Mouse (Mus musculus) olfactory bulb, adult 2 months (tissue): Measurements from ENCODE around the gene Lrsam1. TPM values are rescaled to one million over a fixed set of nuclear protein-coding genes. Genes with fewer than 3 reads are reported as not detected.

ENCODE experiments used
- H3K27ac ChIP-seq: fragments of 200-500 bp; 2 replicates; pipeline ENCODE4 v1.5.1; 2012; ENCODE audit warnings: low read depth, low read length; ENCODE audit not compliant: insufficient read depth
- H3K4me1 ChIP-seq: fragments of 200-500 bp; 2 replicates; pipeline ENCODE4 v1.6.1; 2012; ENCODE audit warnings: low read length; ENCODE audit not compliant: control insufficient read depth, insufficient read depth
- H3K4me3 ChIP-seq: fragments of 200-500 bp; 2 replicates; pipeline ENCODE4 v1.5.1; 2012; ENCODE audit warnings: mild to moderate bottlenecking, low read depth, low read length, moderate library complexity; ENCODE audit not compliant: insufficient read depth
- CTCF ChIP-seq: fragments of 200-500 bp; IDR thresholded peaks from 2 replicates; pipeline ENCODE4 v1.5.1; 2012; ENCODE audit warnings: low read depth, mild to moderate bottlenecking, low read length, moderate library complexity; ENCODE audit not compliant: insufficient read depth
- POLR2A ChIP-seq: fragments of 200-500 bp; IDR thresholded peaks from 2 replicates; pipeline ENCODE4 v1.6.1; 2012; ENCODE audit warnings: mild to moderate bottlenecking, low read depth, low read length, moderate library complexity; ENCODE audit not compliant: insufficient read depth
- WGBS: fragments of 180-500 bp; shearing (Covaris S2); methylation state at CpG from one replicate; pipeline ENCODE4 v1.1.7; 2018; 5-methylcytosine and 5-hydroxymethylcytosine counted together
- polyA plus RNA-seq: library from polyadenylated mRNA; stranded (reverse); fragments of >200 nt; gene quantifications from 2 replicates; pipeline ENCODE4 v1.2.4, GENCODE M21; 2012; ENCODE audit warnings: low replicate concordance; ENCODE audit not compliant: missing spikeins, insufficient read depth, insufficient read length

Lrsam1 gene
- polyA plus RNA-seq, 1 experiment: not detected

DNA sequence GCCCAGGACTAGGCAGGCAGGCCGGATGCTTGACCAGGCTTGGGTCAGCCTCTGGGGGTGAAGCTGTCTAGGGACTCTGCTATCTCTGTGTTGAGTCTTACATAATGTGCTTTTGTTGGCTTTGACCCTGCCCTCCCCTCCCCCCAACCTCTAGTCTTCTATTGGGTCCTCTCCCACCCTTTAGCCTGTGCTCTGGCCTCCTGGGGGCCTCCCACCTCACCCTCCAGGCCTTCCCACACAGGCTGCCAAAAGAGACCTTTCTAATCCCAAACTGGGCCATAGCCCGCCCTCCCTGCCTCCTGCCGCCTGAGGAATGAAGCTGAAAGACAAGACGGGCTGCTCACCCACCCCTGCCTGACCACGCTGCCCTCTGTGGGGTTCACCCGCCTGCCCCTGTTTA lies 80.4 kb downstream of the Lrsam1 start:
- no peak overlapping the region for H3K4me3 ChIP-seq
- H3K27ac ChIP-seq: peak overlapping the region; percentile 58
- peaks cover 70% of the 10 kb centered on the region for H3K4me1 ChIP-seq
- TF ChIP-seq POLR2A: no peak
- no peak for TF ChIP-seq CTCF
- WGBS: 53% methylated on average over 6 of the region's 6 CpGs

DNA sequence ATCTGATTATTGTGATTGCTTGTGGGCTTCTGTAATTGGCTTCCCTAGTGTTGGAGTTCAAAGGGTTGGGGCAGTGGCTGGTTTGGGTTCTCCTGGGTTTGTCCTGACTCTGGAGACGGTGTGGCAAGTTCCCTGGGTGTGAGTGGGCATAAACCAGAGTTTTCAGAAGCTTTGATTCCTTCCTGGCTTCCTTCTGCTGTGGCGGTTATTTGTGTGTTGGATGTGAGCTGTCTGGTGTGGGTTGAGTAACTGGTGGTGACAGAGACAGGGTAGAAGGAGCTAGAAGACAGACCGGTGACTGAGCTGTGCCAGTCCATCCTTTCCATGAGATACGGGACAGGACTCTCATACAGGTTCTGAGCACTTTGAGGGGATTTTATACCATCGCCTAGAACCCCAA lies 81.8 kb downstream of the Lrsam1 start:
- no peak overlapping the region for H3K4me3 ChIP-seq
- no peak for TF ChIP-seq POLR2A
- no peak for TF ChIP-seq CTCF
- WGBS: 70% methylated on average over 5 of the region's 5 CpGs
- peaks cover 68% of the 10 kb centered on the region for H3K4me1 ChIP-seq
- H3K27ac ChIP-seq: no peak overlapping the region

- WGBS: 60% methylated on average over 3 of the region's 3 CpGs
- Histone ChIP-seq H3K27ac (no peak overlapping the region), H3K4me3 (peak overlapping the region; percentile 76; the same call in 1 of the 2 replicates), H3K4me1 (peaks cover 67% of the 10 kb centered on the region)
- TF ChIP-seq POLR2A (no peak), CTCF (no peak)
Measured at GRCm38 (mm10) chr2:32878396-32878795, 83.0 kb downstream of the Lrsam1 start.

DNA sequence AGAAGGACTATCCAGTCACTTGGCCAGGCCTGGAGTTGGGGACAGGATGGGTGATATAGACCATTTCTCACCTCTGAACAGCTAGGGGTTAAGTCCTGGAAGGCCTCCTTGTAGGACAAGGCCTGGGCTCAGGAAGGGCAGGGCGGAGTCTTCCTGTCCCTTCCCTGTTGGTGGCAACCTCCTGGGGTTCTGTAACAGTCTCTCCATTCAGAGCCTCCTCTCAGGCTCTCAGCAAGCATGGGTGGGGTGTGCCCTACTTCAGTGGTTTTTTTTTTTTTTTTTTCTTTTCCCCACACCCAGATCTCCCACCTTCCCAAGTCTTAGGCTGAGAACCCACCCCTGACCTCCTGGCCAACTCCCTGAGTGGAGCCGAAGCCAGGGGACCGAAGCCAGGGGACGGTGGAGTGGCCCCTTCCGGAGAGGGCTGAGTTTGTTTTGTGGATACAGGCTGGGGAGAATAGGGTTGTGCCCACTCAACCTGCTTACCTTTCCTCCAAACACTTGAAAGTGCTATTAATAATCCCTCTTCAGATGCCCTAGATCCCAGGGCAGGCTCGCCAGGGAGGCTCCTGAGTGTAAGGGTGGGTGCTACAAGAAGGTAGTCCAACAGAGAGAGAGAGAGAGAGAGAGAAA lies 83.5 kb downstream of the Lrsam1 start:
- WGBS: 68% methylated on average over 6 of the region's 6 CpGs
- Histone ChIP-seq H3K27ac (peak overlapping the region; percentile 37; the same call in 1 of the 2 replicates), H3K4me3 (peak overlapping the region; percentile 76), H3K4me1 (peaks cover 64% of the 10 kb centered on the region)
- TF ChIP-seq CTCF (no peak), POLR2A (no peak)

DNA sequence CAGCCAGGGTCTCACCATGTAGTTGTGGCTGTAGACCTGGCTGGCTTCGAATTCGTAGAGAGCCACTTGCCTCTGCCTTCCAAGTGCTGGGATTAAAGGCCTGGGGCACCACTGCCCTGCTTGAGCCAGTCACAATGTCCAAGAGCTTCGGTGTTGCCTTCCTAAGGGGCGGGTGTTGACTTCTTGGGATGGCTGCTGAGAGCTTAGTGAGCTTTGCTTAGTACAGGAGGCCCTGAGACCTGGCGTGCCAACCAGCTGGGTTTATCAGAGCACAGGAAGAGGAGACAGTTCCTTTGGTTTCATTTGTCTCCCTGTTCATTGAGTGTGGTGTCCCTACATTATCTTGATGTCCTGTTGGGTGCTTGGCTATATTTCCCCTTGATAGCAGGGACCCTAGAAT lies 84.1 kb downstream of the Lrsam1 start:
- peak overlapping the region; percentile 76 for H3K4me3 ChIP-seq
- TF ChIP-seq CTCF (no peak), POLR2A (no peak)
- peak overlapping the region; percentile 37 for H3K27ac ChIP-seq
- peaks cover 59% of the 10 kb centered on the region for H3K4me1 ChIP-seq
- WGBS: 37% methylated on average over 5 of the region's 5 CpGs

DNA sequence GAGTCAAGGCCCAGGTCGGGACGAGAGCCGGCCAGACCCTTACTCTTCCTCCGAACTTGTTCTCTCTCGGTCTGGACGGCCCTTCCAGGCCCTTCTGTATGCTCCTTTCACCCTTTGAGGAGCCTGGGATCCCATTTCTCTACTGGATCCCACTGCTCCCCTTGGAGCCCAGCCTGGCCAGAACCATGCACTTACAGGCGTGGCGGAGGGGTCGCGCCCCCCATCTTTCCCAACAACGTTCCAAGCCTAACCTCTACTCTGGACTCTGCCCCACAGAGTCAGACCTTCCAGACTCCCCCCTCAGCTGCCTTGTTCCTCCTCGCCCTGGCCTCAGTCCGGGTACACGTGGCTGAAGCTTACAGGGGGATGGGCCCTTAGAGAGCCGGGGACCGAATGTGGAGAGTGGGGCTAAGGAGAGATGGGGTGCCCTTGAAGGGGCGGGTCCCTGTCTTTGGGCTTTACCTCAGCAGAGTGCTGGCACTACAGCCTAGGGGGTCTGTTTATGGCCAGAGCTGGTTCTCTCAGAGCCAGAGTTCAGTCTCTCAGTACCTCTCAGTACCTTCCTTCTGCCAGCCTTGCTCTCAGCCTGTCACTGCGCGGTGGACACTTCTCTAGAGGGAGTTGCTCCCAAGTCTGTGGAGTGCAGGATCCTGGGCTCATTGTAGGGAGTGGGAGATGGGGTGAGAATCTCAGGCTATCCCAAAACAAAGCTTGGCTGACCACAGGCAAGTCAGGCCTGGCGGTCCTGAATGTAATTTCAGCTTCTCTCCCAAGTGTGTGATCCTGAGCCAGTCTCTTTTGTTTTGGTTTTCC lies 84.7 kb downstream of the Lrsam1 start:
- peaks cover 56% of the 10 kb centered on the region for H3K4me1 ChIP-seq
- peak overlapping the region; percentile 76 for H3K4me3 ChIP-seq
- 4% methylated on average over 20 of the region's 20 CpGs for WGBS
- no peak for TF ChIP-seq POLR2A
- no peak for TF ChIP-seq CTCF
- peak overlapping the region; percentile 37 for H3K27ac ChIP-seq

- Histone ChIP-seq H3K27ac (peak within 1 kb of the TSS; percentile 78), H3K4me1 (peaks cover 48% of the 10 kb centered on the region), H3K4me3 (peak within 1 kb of the TSS; percentile 76)
- under 1% methylated on average over 67 of the region's 68 CpGs for WGBS
- TF ChIP-seq POLR2A (peak; percentile 48; the same call in 1 of the 2 replicates), CTCF (no peak)
Measured at GRCm38 (mm10) chr2:32875675-32876489, 85.5 kb downstream of the Lrsam1 start, which contains the start of gene Fam129b. Gene Fam129b, plus strand, starts transcription at chr2:32876114.

Other genes with a start within 250 kb of the Lrsam1 start
- 509 TPM in 1 of 2 replicates, not detected in the other for gene Cdk9, start 248.5 kb downstream of the Lrsam1 start, polyA plus RNA-seq
- not detected in 2 replicates for gene Sh2d3c, start 240.6 kb downstream of the Lrsam1 start, polyA plus RNA-seq
- gene 6330409D20Rik, start 220.6 kb downstream of the Lrsam1 start, polyA plus RNA-seq: not detected in 2 replicates
- not detected in 2 replicates for gene Tor2a, start 204.4 kb downstream of the Lrsam1 start, polyA plus RNA-seq
- not detected in 2 replicates for gene Ttc16, start 186.0 kb downstream of the Lrsam1 start, polyA plus RNA-seq
- not detected in 2 replicates for gene Ptrh1, start 185.8 kb downstream of the Lrsam1 start, polyA plus RNA-seq
- not detected in 2 replicates for gene Cfap157, start 177.2 kb downstream of the Lrsam1 start, polyA plus RNA-seq
- gene Stxbp1, start 114.4 kb downstream of the Lrsam1 start, polyA plus RNA-seq: 182 and 623 TPM in 2 replicates
- gene Fam129b, start 85.5 kb downstream of the Lrsam1 start, polyA plus RNA-seq: not detected in 2 replicates
- not detected in 2 replicates for gene Rpl12, start 55 bp downstream of the Lrsam1 start, polyA plus RNA-seq
- not detected in 2 replicates for gene Slc2a8, start 20.5 kb upstream of the Lrsam1 start, polyA plus RNA-seq
- gene Garnl3, start 170.0 kb upstream of the Lrsam1 start, polyA plus RNA-seq: not detected in 2 replicates